Mouse (Mus musculus) kidney, embryonic 15.5 days (tissue): Measurements from ENCODE around the gene Tigd2. TPM values are rescaled to one million over a fixed set of nuclear protein-coding genes. Genes with fewer than 3 reads are reported as not detected.

Experiments used
- polyA plus RNA-seq: library from polyadenylated mRNA; unstranded; fragments of >200 nt; fragmentation: Nextera tagmentation; extraction: Ambion mirVana; gene quantifications from 2 replicates; pipeline ENCODE4 v1.2.1, GENCODE M21; 2015

Tigd2 gene
- polyA plus RNA-seq, 1 experiment from 2014 or later: 10.4 TPM

Other genes with a start within 250 kb of the Tigd2 start
- 9.4 and 9.7 TPM in 2 replicates for gene Fam13a, start 184.3 kb upstream of the Tigd2 start, polyA plus RNA-seq
- gene Gprin3, start 217.4 kb downstream of the Tigd2 start, polyA plus RNA-seq: 1.6 and 1.7 TPM in 2 replicates